Mouse (Mus musculus): ENCODE measurements at regions not wholly inside any gene's neighbourhood (a gene's known extent, or its start where the extent isn't known, plus 50 kb on each side); places are given as distances from the start of the nearest gene placed in this dataset.

DNA sequence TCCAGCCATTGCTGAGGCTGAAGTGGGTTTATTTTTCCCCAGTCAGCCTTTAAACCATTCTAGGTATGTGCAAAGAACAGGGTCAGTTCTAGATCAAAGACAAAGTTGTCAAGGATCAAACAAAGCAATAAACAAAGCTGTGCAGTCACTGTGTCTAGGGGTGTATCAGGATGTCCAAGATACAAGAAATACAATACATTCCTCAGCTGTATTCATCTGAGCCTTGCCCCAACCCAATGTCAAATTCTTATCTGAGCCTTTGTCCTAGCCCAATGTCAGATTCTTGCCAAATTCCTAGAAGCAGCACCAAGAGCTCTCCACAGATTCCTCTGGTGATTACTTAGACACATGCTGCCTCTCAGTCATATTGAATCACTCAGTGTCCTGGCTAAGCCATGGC, 69.5 kb upstream of the St6galnac5 start:
- H3K27ac ChIP-seq (ENCODE audit: low read length): no peak overlapping the region
- H3K4me1 ChIP-seq (ENCODE audit: control insufficient read depth, insufficient read depth, low read length): no peaks in the 10 kb centered on the region
- H3K36me3 ChIP-seq (ENCODE audit: control insufficient read depth, insufficient read depth, low read length): no peaks in the 10 kb centered on the region
- ATAC-seq (ENCODE audit: insufficient number of reproducible peaks, insufficient read depth, low FRiP score, low read depth): no peak
- no peak overlapping the region for H3K9ac ChIP-seq (replicated peaks; ENCODE audit: low read depth, low read length)
- H3K27me3 ChIP-seq (ENCODE audit: control insufficient read depth, insufficient read depth, low read length): no peaks in the 10 kb centered on the region
- no peak overlapping the region for H3K4me3 ChIP-seq (ENCODE audit: low read depth, low read length)
- peaks cover 7% of the 10 kb centered on the region; the same call in 1 of the 2 replicates for H3K9me3 ChIP-seq (ENCODE audit: control insufficient read depth, low read depth, low read length)
- H3K4me2 ChIP-seq (replicated peaks; ENCODE audit: low read depth, low read length): no peak overlapping the region

DNA sequence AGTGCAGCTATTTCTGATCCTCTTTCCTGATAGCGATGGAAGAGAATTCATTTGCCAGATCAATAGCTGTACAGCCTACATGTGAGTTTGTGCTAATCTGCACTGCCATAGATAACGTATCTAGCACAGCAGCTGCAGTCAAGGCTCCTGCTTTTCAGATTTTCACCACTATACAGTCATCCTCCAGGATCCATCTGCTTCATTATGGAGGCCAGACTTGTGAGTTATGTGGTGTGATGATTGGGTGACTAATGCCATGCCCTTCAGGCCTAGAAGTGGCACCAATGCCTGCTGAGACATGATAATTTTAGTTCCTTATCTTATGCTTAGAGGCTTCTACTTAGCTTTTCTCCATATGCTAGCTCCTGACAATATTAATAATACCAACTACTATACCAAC, 63.3 kb upstream of the St6galnac5 start:
- no peak overlapping the region for H3K4me3 ChIP-seq (ENCODE audit: low read depth, low read length)
- no peaks in the 10 kb centered on the region for H3K4me1 ChIP-seq (ENCODE audit: control insufficient read depth, insufficient read depth, low read length)
- H3K9me3 ChIP-seq (ENCODE audit: control insufficient read depth, low read depth, low read length): peaks cover 7% of the 10 kb centered on the region; the same call in 1 of the 2 replicates
- no peaks in the 10 kb centered on the region for H3K27me3 ChIP-seq (ENCODE audit: control insufficient read depth, insufficient read depth, low read length)
- no peak overlapping the region for H3K4me2 ChIP-seq (replicated peaks; ENCODE audit: low read depth, low read length)
- no peak overlapping the region for H3K27ac ChIP-seq (ENCODE audit: low read length)
- H3K36me3 ChIP-seq (ENCODE audit: control insufficient read depth, insufficient read depth, low read length): no peaks in the 10 kb centered on the region
- no peak for ATAC-seq (ENCODE audit: insufficient number of reproducible peaks, insufficient read depth, low FRiP score, low read depth)
- H3K9ac ChIP-seq (replicated peaks; ENCODE audit: low read depth, low read length): no peak overlapping the region
- WGBS: 85% methylated on average over 2 of the region's 2 CpGs

DNA sequence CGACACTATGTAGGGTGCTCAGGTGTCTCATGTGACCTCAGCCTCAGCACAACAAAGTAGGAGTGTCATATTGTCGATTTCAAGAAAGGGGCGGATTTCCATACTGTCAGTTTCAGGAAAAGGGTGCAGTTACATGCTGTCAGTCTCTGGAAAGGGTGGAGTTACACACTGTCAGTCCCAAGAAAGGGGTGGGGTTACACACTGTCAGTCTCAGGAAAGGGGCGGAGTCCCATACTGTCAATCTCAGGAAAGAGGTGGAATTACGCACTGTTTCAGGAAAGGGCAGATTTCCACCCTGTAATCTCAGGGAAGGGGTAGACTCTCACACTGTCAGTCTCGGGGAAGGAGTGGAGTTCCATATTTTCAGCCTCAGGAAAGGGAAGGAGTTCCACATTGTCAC, 51.9 kb upstream of the St6galnac5 start:
- no peaks in the 10 kb centered on the region for H3K27me3 ChIP-seq (ENCODE audit: control insufficient read depth, insufficient read depth, low read length)
- no peak overlapping the region for H3K9ac ChIP-seq (replicated peaks; ENCODE audit: low read depth, low read length)
- no peaks in the 10 kb centered on the region for H3K4me1 ChIP-seq (ENCODE audit: control insufficient read depth, insufficient read depth, low read length)
- ATAC-seq (ENCODE audit: insufficient number of reproducible peaks, insufficient read depth, low FRiP score, low read depth): no peak; the same call in 1 of the 2 replicates
- H3K4me3 ChIP-seq (ENCODE audit: low read depth, low read length): no peak overlapping the region
- no peak overlapping the region for H3K27ac ChIP-seq (ENCODE audit: low read length)
- H3K4me2 ChIP-seq (replicated peaks; ENCODE audit: low read depth, low read length): no peak overlapping the region
- WGBS: 86% methylated on average over 6 of the region's 6 CpGs
- no peaks in the 10 kb centered on the region for H3K9me3 ChIP-seq (ENCODE audit: control insufficient read depth, low read depth, low read length)
- no peaks in the 10 kb centered on the region for H3K36me3 ChIP-seq (ENCODE audit: control insufficient read depth, insufficient read depth, low read length)

Data from stomach, embryonic 14.5 days (tissue).